Mouse (Mus musculus) limb, embryonic 15.5 days (tissue): Measurements from ENCODE around the gene Itpkb. TPM values are rescaled to one million over a fixed set of nuclear protein-coding genes. Genes with fewer than 3 reads are reported as not detected.

Source experiments
- ATAC-seq: fragments of 200-750 bp; cut with Nextera tagmentation; 2 replicates; pipeline ENCODE4 v1.8.0; 2017; ENCODE audit warnings: low read depth, moderate TSS enrichment; ENCODE audit not compliant: insufficient number of reproducible peaks, low FRiP score, low TSS enrichment
- H3K27ac ChIP-seq: fragments of 300-500 bp; sonication (generic); 2 replicates; pipeline ENCODE4 v1.5.1; 2015; ENCODE audit warnings: moderate library complexity, mild to moderate bottlenecking, inconsistent platforms
- H3K27me3 ChIP-seq: fragments of 300-500 bp; sonication (generic); 2 replicates; pipeline ENCODE4 v1.6.1; 2015; ENCODE audit warnings: inconsistent platforms
- H3K36me3 ChIP-seq: fragments of 300-500 bp; sonication (generic); 2 replicates; pipeline ENCODE4 v1.6.1; 2015; ENCODE audit warnings: inconsistent platforms
- H3K4me1 ChIP-seq: fragments of 300-500 bp; sonication (generic); 2 replicates; pipeline ENCODE4 v1.6.1; 2015; ENCODE audit warnings: inconsistent platforms
- H3K4me2 ChIP-seq: fragments of 300-500 bp; sonication (generic); 2 replicates; pipeline ENCODE4 v1.6.1; 2015; ENCODE audit warnings: mild to moderate bottlenecking, inconsistent platforms
- H3K4me3 ChIP-seq: fragments of 300-500 bp; sonication (generic); 2 replicates; pipeline ENCODE4 v1.5.1; 2015; ENCODE audit warnings: mild to moderate bottlenecking, inconsistent platforms
- H3K9ac ChIP-seq: fragments of 300-500 bp; sonication (generic); 2 replicates; pipeline ENCODE4 v1.6.1; 2015; ENCODE audit warnings: inconsistent platforms
- H3K9me3 ChIP-seq: fragments of 300-500 bp; sonication (generic); 2 replicates; pipeline ENCODE4 v1.6.1; 2016; ENCODE audit warnings: inconsistent platforms
- WGBS: fragments of 180-500 bp; shearing (Covaris S2); methylation state at CpG from one replicate; pipeline ENCODE4 v1.1.7; 2015; 5-methylcytosine and 5-hydroxymethylcytosine counted together
- polyA plus RNA-seq: library from polyadenylated mRNA; unstranded; fragments of >200 nt; fragmentation: Nextera tagmentation; extraction: Ambion mirVana; gene quantifications from 2 replicates; pipeline ENCODE4 v1.2.1, GENCODE M21; 2015

The Itpkb gene
- polyA plus RNA-seq, 1 experiment from 2014 or later = 15.1 TPM

DNA sequence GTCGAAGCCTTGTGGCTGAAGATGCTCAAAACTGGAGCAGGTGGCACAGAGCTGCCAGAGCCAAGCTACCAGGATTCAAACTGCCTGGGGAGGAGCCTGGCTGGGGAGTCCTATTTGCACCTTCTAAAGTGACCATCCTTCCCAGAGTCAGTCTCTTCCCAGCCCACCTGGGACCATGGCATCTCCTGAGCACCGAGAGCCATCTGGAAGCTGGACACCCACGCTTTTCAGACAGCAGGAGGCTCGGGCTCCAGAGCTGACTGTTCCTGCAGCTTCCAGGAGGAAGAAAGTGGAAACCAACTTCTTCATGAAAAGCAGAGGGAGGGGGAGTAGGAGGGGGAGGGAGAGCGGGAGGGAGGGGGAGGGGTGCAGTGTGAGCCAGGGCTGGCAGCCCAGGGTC is 135.3 kb downstream of the Itpkb start:
- Histone ChIP-seq H3K4me3 (no peak overlapping the region), H3K27ac (no peak overlapping the region), H3K36me3 (no peaks in the 10 kb centered on the region), H3K9me3 (no peaks in the 10 kb centered on the region), H3K4me1 (peaks cover 14% of the 10 kb centered on the region; the same call in 1 of the 2 replicates), H3K9ac (no peak overlapping the region), H3K4me2 (no peak overlapping the region), H3K27me3 (no peaks in the 10 kb centered on the region)
- 66% methylated on average over 5 of the region's 5 CpGs for WGBS
- ATAC-seq = no peak

- Histone ChIP-seq H3K9ac (no peak overlapping the region), H3K9me3 (no peaks in the 10 kb centered on the region), H3K4me1 (0 out of 2 replicates have a peak, but pooled peaks cover 2% of the 10 kb centered on the region), H3K27me3 (no peaks in the 10 kb centered on the region), H3K4me2 (no peak overlapping the region), H3K27ac (no peak overlapping the region), H3K4me3 (no peak overlapping the region), H3K36me3 (no peaks in the 10 kb centered on the region)
- no peak for ATAC-seq
- WGBS = 89% methylated on average over 4 of the region's 4 CpGs
These were observed 137.7 kb downstream of the Itpkb start for GRCm38 (mm10) chr1:180468004-180468403.

- Histone ChIP-seq H3K4me3 (no peak overlapping the region), H3K4me1 (no peaks in the 10 kb centered on the region), H3K27me3 (no peaks in the 10 kb centered on the region), H3K4me2 (no peak overlapping the region), H3K36me3 (no peaks in the 10 kb centered on the region), H3K9ac (no peak overlapping the region), H3K9me3 (no peaks in the 10 kb centered on the region), H3K27ac (no peak overlapping the region)
- no peak for ATAC-seq
These were observed 143.3 kb downstream of the Itpkb start for GRCm38 (mm10) chr1:180473566-180473965.

Other genes with a start within 250 kb of the Itpkb start
- gene Coq8a, start 130.9 kb upstream of the Itpkb start, polyA plus RNA-seq = 9.6 and 19.1 TPM in 2 replicates
- 18.1 and 21.8 TPM in 2 replicates for gene Psen2, start 67.0 kb upstream of the Itpkb start, polyA plus RNA-seq
- 3.9 and 4.4 TPM in 2 replicates for gene Stum, start 153.0 kb downstream of the Itpkb start, polyA plus RNA-seq
- 99.9 and 105 TPM in 2 replicates for gene Parp1, start 238.4 kb downstream of the Itpkb start, polyA plus RNA-seq